Mouse (Mus musculus) cerebellum, adult 2 months (tissue): ENCODE data around the gene Gm6096. TPM values are rescaled to one million over a fixed set of nuclear protein-coding genes. Genes with fewer than 3 reads are reported as not detected.

Source experiments
- DNase-seq, 2 experiments: peaks; one replicate each; pipeline ENCODE4 v3.0.0; 2021
- H3K27ac ChIP-seq: fragments of 200-500 bp; 2 replicates; pipeline ENCODE4 v1.5.1; 2012; ENCODE audit warnings: low read length, control low read depth, inconsistent platforms; ENCODE audit not compliant: insufficient read depth
- H3K27me3 ChIP-seq: fragments of 200-500 bp; 2 replicates; pipeline ENCODE4 v1.6.1; 2012; ENCODE audit warnings: inconsistent platforms, mild to moderate bottlenecking, low read length, moderate library complexity; ENCODE audit not compliant: control insufficient read depth, insufficient read depth
- H3K4me1 ChIP-seq: fragments of 200-500 bp; 2 replicates; pipeline ENCODE4 v1.6.1; 2011; ENCODE audit warnings: low read length; ENCODE audit not compliant: control insufficient read depth, insufficient read depth
- H3K4me3 ChIP-seq: fragments of 200-500 bp; replicated peaks from 2 replicates; pipeline ENCODE3; 2011; ENCODE audit warnings: mild to moderate bottlenecking, low read depth, low read length, control low read depth; ENCODE audit not compliant: insufficient read depth
- CTCF ChIP-seq: fragments of 200-500 bp; IDR thresholded peaks from 2 replicates; pipeline ENCODE4 v1.5.1; 2011; ENCODE audit warnings: low read depth, mild to moderate bottlenecking, control low read depth, low read length, moderate library complexity, borderline replicate concordance; ENCODE audit not compliant: insufficient read depth
- POLR2A ChIP-seq: fragments of 200-500 bp; IDR thresholded peaks from 2 replicates; pipeline ENCODE4 v1.6.1; 2011; ENCODE audit warnings: low read length, control low read depth, borderline replicate concordance; ENCODE audit not compliant: insufficient read depth
- WGBS: fragments of 180-500 bp; shearing (Covaris S2); methylation state at CpG from one replicate; pipeline ENCODE4 v1.1.7; 2018; 5-methylcytosine and 5-hydroxymethylcytosine counted together
- polyA plus RNA-seq: library from polyadenylated mRNA; depleted of rRNA; stranded (reverse); fragments of >200 nt; gene quantifications from 2 replicates; pipeline ENCODE4 v1.2.3, GENCODE M21; 2012

The Gm6096 gene
- polyA plus RNA-seq, 1 experiment = not detected

DNA sequence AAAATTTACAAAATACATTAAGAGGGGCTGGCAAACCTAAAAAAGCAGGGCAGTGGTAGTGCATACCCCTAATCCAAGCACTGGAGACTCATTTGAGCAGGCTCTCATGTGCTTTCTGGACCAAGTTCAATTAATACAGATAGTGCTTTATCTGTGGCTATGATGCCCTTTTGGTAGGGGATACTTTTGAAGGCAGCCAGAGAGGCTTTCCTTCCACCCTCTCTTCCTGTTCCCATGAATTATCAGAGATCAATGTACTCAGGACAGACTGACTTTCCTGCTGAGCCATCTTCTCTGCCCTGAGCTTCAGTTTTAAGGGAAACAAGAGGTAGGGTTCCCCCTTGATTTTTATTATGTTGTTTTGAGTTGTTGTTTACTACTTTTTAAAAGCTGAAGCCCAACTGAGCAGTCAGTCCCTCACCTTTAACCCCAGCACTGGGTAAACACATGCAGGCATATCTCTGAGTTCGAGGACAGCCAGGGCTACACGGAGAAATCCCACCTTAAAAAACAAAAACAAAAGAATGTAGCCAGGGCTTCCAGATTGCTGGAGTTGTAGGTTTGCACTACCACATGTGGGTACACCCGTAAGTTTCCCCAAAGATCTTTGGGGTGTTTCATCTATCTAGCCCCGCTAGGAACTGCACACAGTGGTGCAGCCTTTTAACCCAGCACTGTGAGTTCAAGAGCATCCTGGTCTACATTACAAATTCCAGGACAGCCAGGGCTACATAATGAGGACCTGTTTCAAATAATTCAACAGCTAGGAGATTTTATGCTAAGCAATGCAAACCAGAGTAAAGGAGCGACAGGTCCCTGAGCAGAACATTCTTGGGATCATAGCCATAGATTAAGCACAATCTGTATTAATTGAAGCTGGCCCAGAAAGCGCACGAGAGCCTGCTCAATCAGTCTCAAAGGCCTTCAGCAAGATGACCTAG lies 17.8 kb upstream of the Gm6096 start:
- DNase-seq = no peak
- Histone ChIP-seq H3K4me1 (peaks cover 7% of the 10 kb centered on the region), H3K27me3 (no peaks in the 10 kb centered on the region), H3K4me3 (peak overlapping the region; percentile 65), H3K27ac (peak overlapping the region; percentile 93)
- WGBS = 51% methylated on average over 7 of the region's 7 CpGs
- TF ChIP-seq POLR2A (no peak), CTCF (no peak)

DNA sequence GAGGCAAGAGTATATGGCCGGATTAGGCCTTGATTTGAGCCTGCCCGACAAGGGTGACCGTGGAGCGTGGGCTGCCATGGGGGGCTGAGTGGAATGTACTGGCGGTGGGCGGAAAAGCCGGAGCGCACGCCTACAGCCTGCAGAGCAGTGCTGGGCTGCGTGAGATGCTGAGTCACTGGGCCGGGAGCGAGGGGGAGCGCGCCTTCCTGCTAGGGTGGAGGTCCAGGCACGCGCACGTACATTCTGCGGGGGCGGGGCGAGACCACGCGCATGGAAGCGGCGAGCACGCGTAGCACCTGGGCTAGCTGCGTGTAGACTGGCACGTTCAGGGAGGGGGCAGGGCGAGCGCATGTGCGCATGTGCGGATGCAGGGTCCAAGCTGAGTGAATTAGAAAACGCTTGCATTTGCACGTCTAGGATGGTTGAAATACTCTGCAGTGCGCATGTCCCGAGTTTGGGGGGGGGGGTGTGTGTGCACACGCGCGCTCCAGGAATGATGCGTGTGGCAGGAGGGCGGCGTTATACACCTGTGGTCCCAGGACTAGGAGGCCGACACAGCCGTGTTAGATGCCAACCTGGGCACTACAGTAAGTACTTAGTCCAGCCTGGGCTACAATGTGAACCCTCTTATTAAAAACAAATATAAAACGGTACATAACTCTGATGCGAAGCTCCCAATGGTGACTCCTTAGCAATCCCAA lies 16.8 kb upstream of the Gm6096 start:
- under 1% methylated on average over 46 of the region's 46 CpGs for WGBS
- TF ChIP-seq POLR2A = peak; percentile 63
- no peak for TF ChIP-seq CTCF
- peak overlapping the region; percentile 65 for H3K4me3 ChIP-seq
- H3K4me1 ChIP-seq = peaks cover 4% of the 10 kb centered on the region
- DNase-seq = peak; percentile 100
- peak overlapping the region; percentile 93 for H3K27ac ChIP-seq
- H3K27me3 ChIP-seq = no peaks in the 10 kb centered on the region

DNA sequence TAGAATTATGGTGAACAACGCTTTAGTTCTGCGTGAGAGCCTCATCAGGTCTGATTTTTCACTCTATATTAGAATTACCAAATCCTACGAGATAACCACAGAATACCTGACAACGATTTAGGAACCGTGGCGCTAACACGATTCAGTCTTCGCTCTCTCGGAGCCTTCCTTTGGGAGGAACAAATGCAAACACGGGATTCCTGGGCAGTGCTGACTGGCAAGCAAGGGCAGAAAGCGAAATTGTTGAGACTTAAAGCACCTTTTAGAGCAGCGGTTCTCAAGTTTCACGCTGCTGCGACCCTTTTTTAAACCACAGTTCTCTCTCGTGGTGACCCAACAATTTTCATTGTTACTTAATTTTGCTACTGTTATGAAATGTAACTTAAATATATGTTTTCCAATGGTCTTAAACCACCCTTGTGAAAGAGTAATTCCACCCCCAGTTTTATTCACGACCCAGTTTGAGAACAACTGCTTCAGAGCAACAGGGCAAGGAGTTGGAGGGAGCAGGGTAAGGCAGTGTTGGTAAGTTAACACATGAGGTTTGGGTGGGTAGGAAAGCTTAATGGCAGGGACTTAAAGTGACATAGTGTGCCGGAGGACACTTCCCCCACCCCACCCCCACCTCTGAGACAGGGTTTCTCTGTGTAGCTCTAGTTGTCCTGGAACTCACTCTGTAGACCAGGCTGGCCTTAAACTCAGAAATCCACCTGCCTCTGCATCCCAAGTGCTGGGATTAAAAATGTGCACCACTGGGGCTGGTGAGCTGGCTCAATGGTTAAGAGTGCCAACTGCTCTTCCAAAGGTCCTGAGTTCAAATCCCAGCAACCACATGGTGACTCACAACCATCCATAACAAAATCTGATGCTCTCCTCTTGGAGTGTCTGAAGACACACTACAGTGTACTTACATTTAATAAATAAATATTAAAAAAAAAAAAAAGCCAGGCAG lies 16.0 kb upstream of the Gm6096 start:
- WGBS = 2% methylated on average over 17 of the region's 17 CpGs
- no peak for TF ChIP-seq CTCF
- no peak for TF ChIP-seq POLR2A
- Histone ChIP-seq H3K4me3 (peak overlapping the region; percentile 63), H3K27ac (peak overlapping the region; percentile 23), H3K4me1 (peaks cover 4% of the 10 kb centered on the region), H3K27me3 (no peaks in the 10 kb centered on the region)
- DNase-seq = no peak

DNA sequence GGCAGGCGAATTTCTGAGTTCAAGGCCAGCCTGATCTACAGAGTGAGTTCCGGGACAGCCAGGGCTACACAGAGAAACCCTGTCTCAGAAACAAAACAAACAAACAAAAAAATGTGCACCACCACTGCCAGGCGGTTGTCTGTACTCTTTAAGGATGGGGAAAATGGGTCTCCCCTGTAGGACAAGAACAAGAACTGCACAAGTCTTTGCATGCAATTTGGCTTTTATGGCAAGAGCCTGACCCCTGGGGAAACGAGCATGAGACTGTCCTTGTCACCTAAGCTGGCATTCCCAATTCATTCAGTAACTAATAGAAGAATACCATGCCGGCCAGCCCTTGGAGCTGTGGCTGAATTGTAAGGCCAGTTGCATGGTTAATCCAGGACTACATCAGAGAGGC lies 15.2 kb upstream of the Gm6096 start:
- Histone ChIP-seq H3K4me1 (peaks cover 4% of the 10 kb centered on the region), H3K27ac (no peak overlapping the region), H3K27me3 (no peaks in the 10 kb centered on the region), H3K4me3 (no peak overlapping the region)
- no peak for DNase-seq
- 84% methylated on average over 5 of the region's 5 CpGs for WGBS
- TF ChIP-seq CTCF = no peak
- no peak for TF ChIP-seq POLR2A

DNA sequence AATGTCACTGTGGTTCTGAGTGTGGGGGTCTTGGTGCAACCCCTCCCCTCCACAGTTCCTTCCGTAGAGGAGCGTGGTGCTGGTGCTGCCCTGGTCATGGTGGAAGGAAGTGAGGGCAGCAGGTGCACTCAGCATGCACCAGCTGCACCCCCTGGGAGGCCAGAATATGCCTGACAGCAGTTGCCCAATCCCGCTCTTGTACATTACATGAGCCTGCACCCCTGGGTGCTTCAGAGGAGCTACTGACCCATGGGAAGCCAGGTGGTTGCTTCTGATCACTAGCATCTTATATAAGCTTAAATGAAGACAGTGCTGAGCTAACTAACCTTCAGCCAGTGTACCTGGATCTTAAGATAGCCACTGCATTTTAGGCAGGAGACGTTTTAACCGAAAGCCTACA lies 12.8 kb upstream of the Gm6096 start:
- no peak for TF ChIP-seq CTCF
- no peak for TF ChIP-seq POLR2A
- WGBS = 44% methylated on average over 5 of the region's 5 CpGs
- DNase-seq = no peak
- Histone ChIP-seq H3K27ac (peak overlapping the region; percentile 35), H3K4me1 (peaks cover 4% of the 10 kb centered on the region), H3K27me3 (no peaks in the 10 kb centered on the region), H3K4me3 (no peak overlapping the region)

DNA sequence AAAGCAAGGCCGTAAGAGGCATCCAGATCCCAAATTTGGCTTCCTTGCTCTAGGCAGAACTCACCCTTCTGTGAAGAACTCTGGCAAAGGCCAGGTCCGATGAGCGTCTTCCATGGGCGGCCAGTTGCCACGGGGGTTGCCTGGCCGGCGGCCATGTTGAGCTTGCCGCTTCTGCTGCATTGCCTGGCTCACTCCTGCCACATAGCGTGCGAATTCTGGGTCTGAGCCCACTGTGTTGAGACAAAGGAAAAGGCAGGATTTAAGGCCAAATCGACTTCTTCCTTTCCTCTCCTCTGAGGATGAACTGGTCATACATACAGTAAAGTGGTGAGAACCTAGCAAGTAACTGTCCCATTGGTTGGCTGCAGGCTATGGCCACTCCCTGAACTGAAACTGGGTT lies 8.7 kb upstream of the Gm6096 start:
- Histone ChIP-seq H3K4me3 (no peak overlapping the region), H3K4me1 (peaks cover 4% of the 10 kb centered on the region), H3K27ac (peak overlapping the region; percentile 26; the same call in 1 of the 2 replicates), H3K27me3 (no peaks in the 10 kb centered on the region)
- 7% methylated on average over 11 of the region's 11 CpGs for WGBS
- TF ChIP-seq POLR2A = no peak
- TF ChIP-seq CTCF = peak; percentile 12; the same call in 1 of the 2 replicates
- peak; percentile 80 to 84 for DNase-seq
